Mouse (Mus musculus) embryonic facial prominence, embryonic 10.5 days (tissue): Measurements from ENCODE around the gene Manf. TPM values are rescaled to one million over a fixed set of nuclear protein-coding genes. Genes with fewer than 3 reads are reported as not detected.

Experiments
- DNase-seq: peaks from one replicate; pipeline ENCODE4 v3.0.0-alpha.2; 2017; ENCODE audit warnings: low spot score
- H3K27ac ChIP-seq: fragments of 300-500 bp; sonication (generic); replicated peaks from 2 replicates; pipeline ENCODE4 v1.5.1; 2016; ENCODE audit warnings: mild to moderate bottlenecking
- H3K27me3 ChIP-seq: fragments of 300-500 bp; sonication (generic); replicated peaks from 2 replicates; pipeline ENCODE4 v1.6.1; 2016; ENCODE audit warnings: low read depth, mild to moderate bottlenecking; ENCODE audit not compliant: poor library complexity, severe bottlenecking
- H3K36me3 ChIP-seq: fragments of 300-500 bp; sonication (generic); replicated peaks from 2 replicates; pipeline ENCODE4 v1.6.1; 2016; ENCODE audit warnings: mild to moderate bottlenecking, moderate library complexity
- H3K4me1 ChIP-seq: fragments of 300-500 bp; sonication (generic); 2 replicates; pipeline ENCODE4 v1.6.1; 2016
- H3K4me3 ChIP-seq: fragments of 300-500 bp; sonication (generic); 2 replicates; pipeline ENCODE4 v1.5.1; 2016; ENCODE audit warnings: mild to moderate bottlenecking, moderate library complexity
- H3K9me3 ChIP-seq: fragments of 300-500 bp; sonication (generic); 2 replicates; pipeline ENCODE4 v1.6.1; 2016; ENCODE audit warnings: mild to moderate bottlenecking
- WGBS: fragments of 180-500 bp; shearing (Covaris S2); methylation state at CpG from one replicate; pipeline ENCODE4 v1.1.7; 2016; 5-methylcytosine and 5-hydroxymethylcytosine counted together
- polyA plus RNA-seq: library from polyadenylated mRNA; unstranded; fragments of >200 nt; fragmentation: Nextera tagmentation; extraction: Ambion mirVana; gene quantifications from 2 replicates; pipeline ENCODE4 v1.2.1, GENCODE M21; 2016

The Manf gene
- polyA plus RNA-seq, 1 experiment from 2014 or later = 254 TPM

DNA sequence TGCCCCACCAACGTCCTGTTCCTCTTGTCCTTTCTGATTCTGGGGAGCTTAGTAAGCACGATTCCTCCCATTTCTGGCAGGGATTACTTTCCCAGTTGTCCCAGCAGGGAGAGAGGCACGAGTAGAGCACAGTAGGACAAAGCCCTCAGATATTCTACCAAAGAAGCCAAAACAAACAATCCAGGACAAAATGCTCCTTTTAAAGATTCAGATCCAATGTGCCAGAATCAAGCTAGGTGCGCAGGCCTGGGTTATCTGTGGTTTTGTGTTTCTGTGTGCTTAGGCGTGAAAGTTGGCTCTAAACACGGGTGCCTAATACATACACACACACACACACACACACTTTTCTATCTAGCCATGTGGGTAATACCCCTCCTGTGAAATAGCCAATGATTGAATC, 73.6 kb downstream of the Manf start:
- DNase-seq = no peak
- WGBS = 80% methylated on average over 6 of the region's 6 CpGs
- Histone ChIP-seq H3K27ac (no peak overlapping the region), H3K4me3 (no peak overlapping the region), H3K27me3 (no peaks in the 10 kb centered on the region), H3K9me3 (no peaks in the 10 kb centered on the region), H3K4me1 (peaks cover 6% of the 10 kb centered on the region; the same call in 1 of the 2 replicates), H3K36me3 (no peaks in the 10 kb centered on the region)

DNA sequence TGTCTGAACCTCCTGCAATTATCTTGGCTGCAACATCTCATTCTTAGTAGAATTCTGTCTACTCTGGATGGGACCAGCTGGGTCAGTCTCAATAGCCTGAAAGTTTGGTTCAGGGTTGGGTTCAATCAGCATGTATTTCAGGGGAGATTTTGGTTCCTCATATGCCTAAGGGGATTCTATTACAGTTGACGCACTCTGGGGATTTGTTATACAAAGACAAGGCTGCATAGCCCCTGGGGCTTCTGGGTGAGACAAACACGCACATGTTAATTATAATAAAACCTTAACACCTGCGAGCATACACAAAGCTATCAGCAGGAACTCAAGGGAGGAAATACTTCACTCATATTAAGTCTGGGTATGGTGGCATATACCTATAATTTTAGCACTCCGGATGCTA, 85.3 kb downstream of the Manf start:
- Histone ChIP-seq H3K4me3 (no peak overlapping the region), H3K27me3 (no peaks in the 10 kb centered on the region), H3K4me1 (no peaks in the 10 kb centered on the region), H3K36me3 (no peaks in the 10 kb centered on the region), H3K9me3 (peaks cover 10% of the 10 kb centered on the region; the same call in 1 of the 2 replicates), H3K27ac (no peak overlapping the region)
- DNase-seq = no peak
- WGBS = 77% methylated on average over 4 of the region's 4 CpGs

DNA sequence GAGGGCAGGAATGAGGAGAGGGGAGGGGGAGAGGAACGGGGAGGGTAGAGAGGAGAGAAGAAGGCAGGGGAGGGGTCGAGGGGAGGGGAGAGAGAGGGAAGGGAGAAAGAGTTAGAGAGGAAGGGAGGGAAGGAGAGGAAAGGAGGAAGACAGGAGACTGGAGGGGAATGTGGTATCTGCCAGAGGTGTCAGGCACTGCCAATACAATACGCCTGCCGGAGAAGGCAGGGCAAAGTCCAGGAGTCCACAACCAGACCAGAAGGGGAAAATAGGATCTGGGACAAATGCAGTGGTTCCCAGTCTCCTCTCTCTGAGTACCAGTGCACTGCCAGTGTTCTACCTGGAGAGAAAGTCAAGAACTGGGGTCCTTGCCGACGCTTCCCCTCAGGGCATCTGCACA, 100.9 kb downstream of the Manf start:
- H3K36me3 ChIP-seq = no peaks in the 10 kb centered on the region
- no peak overlapping the region for H3K4me3 ChIP-seq
- H3K4me1 ChIP-seq = peaks cover 16% of the 10 kb centered on the region
- H3K27me3 ChIP-seq = no peaks in the 10 kb centered on the region
- 70% methylated on average over 6 of the region's 6 CpGs for WGBS
- no peaks in the 10 kb centered on the region for H3K9me3 ChIP-seq
- no peak overlapping the region for H3K27ac ChIP-seq
- DNase-seq = no peak

DNA sequence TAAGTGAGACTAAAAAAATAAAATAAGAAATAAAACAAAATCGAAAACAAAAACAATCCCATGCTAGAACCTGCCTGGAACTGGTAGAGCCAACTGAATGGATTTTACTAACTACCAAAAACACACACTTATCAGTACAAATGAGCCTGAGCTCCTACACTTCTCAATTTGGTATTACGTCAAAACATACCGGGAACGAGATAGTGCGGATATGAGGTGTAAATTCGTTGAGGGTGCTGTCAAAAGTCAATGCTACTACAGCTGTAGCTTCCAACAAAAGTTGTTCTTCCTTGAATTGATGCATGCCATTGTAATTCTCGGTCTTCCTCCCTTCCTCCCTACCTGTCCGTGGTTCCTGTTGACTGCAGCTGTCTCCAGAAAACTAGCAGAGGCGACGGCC, 102.4 kb downstream of the Manf start:
- 25% methylated on average over 10 of the region's 10 CpGs for WGBS

DNA sequence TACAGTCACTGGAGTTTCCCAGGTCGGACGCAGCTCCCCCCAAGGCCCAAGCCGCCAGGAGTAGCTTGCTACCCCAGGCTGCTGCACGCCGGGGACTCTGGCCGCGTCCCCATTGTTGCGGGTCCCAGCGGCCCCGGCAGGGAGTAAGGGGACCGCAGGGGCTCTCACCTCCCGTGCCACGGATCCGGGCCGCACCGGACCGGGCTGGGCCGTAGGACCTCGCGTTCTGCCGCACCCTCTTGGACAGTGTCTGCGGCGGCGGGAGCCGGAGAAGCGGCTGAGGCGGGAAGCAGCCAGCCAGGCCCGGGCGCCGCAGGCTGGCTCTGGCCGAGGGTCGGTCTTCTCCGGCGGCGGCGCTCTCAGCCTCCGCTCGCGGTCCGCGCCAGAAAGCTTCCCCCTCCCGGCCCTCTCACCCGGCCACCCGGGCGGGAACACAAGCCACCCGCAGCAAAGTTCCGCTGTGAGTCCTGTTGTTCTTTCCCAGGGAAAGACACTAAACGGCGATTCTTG, 102.9 kb downstream of the Manf start, which contains the start of gene Rad54l2:
Gene Rad54l2, minus strand, starts transcription at position 383 of the 510 bp plus-strand sequence.
- Histone ChIP-seq H3K27ac (peak within 1 kb of the TSS; percentile 98), H3K9me3 (no peaks in the 10 kb centered on the region), H3K27me3 (no peaks in the 10 kb centered on the region), H3K4me1 (peaks cover 16% of the 10 kb centered on the region), H3K4me3 (peak within 1 kb of the TSS; percentile 99), H3K36me3 (no peaks in the 10 kb centered on the region)
- under 1% methylated on average over 49 of the region's 49 CpGs for WGBS
- DNase-seq = peak; percentile 91

More for the DNA sequence above, 102.4 kb downstream of the Manf start:
- DNase-seq = peak; percentile 9
- peak overlapping the region; percentile 98 for H3K27ac ChIP-seq
- H3K4me1 ChIP-seq = peaks cover 16% of the 10 kb centered on the region
- peak overlapping the region; percentile 99 for H3K4me3 ChIP-seq
- H3K9me3 ChIP-seq = no peaks in the 10 kb centered on the region
- H3K36me3 ChIP-seq = no peaks in the 10 kb centered on the region
- H3K27me3 ChIP-seq = no peaks in the 10 kb centered on the region

Other genes starting within 250 kb of the Manf start
- gene Grm2, start 235.9 kb downstream of the Manf start, polyA plus RNA-seq = 5.8 and 8.3 TPM in 2 replicates
- 27.4 and 28.7 TPM in 2 replicates for gene Tex264, start 206.1 kb downstream of the Manf start, polyA plus RNA-seq
- 10.2 and 10.8 TPM in 2 replicates for gene Rad54l2, start 102.8 kb downstream of the Manf start, polyA plus RNA-seq
- gene Dcaf1, start 70.1 kb downstream of the Manf start, polyA plus RNA-seq = 30.7 and 34.8 TPM in 2 replicates
- gene Rbm15b, start 4.6 kb downstream of the Manf start, polyA plus RNA-seq = 17.2 and 17.6 TPM in 2 replicates